Comparison of ENCODE assay signal across 8 mouse cellular contexts in genomic region chr3:146220776-146221486, GRCm38 (mm10). TPM values are rescaled to one million over a fixed set of nuclear protein-coding genes. Genes with fewer than 3 reads are reported as not detected.
A peak's percentile ranks its signal among the peaks of the same experiment; 100 is the strongest.
DNase-seq lines count a peak whose midpoint lies in the region; ATAC-seq and TF ChIP-seq lines count a peak whose summit lies in the region.

Gene Lpar3 (plus strand): TSS chr3:146220963.

- no peaks in the 10 kb centered on the region for H3K36me3 ChIP-seq in forebrain, embryonic 10.5 days (replicated peaks)
- no peaks in the 10 kb centered on the region for H3K36me3 ChIP-seq in heart, embryonic 15.5 days
- no peaks in the 10 kb centered on the region for H3K36me3 ChIP-seq in kidney, postnatal 0 days (ENCODE audit: insufficient read depth, low read length)

- peak; percentile 64 for TF ChIP-seq CTCF in kidney, postnatal 0 days (IDR thresholded peaks at IDR 0.05; ENCODE audit: low read depth)
- TF ChIP-seq CTCF in lung, adult 2 months (IDR thresholded peaks at IDR 0.05; ENCODE audit: insufficient read depth, low read length) = peak; percentile 17; the same call in 1 of the 2 replicates

- peaks cover 67% of the 10 kb centered on the region for H3K27me3 ChIP-seq in forebrain, embryonic 10.5 days (ENCODE audit: poor library complexity, severe bottlenecking)
- H3K27me3 ChIP-seq in heart, embryonic 15.5 days = no peaks in the 10 kb centered on the region
- H3K27me3 ChIP-seq in kidney, postnatal 0 days (ENCODE audit: insufficient read depth, low read length) = peaks cover 10% of the 10 kb centered on the region

- peak; percentile 82 for ATAC-seq in heart, embryonic 15.5 days (replicated peaks; ENCODE audit: insufficient number of reproducible peaks, insufficient read depth, low FRiP score, low read depth)
- ATAC-seq in kidney, postnatal 0 days (replicated peaks; ENCODE audit: low FRiP score, low read depth) = peak; percentile 92

- H3K4me3 ChIP-seq in forebrain, embryonic 10.5 days = peak within 1 kb of the TSS; percentile 66
- H3K4me3 ChIP-seq in heart, embryonic 15.5 days = peak within 1 kb of the TSS; percentile 66
- peak within 1 kb of the TSS; percentile 52 for H3K4me3 ChIP-seq in kidney, postnatal 0 days (replicated peaks; ENCODE audit: low read depth, low read length)
- H3K4me3 ChIP-seq in lung, adult 2 months (replicated peaks; ENCODE audit: extremely low read depth, low read depth, low read length) = peak within 1 kb of the TSS; percentile 9

- H3K9me3 ChIP-seq in forebrain, embryonic 10.5 days = no peaks in the 10 kb centered on the region
- H3K9me3 ChIP-seq in heart, embryonic 15.5 days (replicated peaks) = no peaks in the 10 kb centered on the region
- no peaks in the 10 kb centered on the region for H3K9me3 ChIP-seq in kidney, postnatal 0 days (replicated peaks; ENCODE audit: low read length)

- H3K9ac ChIP-seq in heart, embryonic 15.5 days = peak within 1 kb of the TSS; percentile 70
- peak within 1 kb of the TSS; percentile 41; the same call in 1 of the 2 replicates for H3K9ac ChIP-seq in kidney, postnatal 0 days (ENCODE audit: low read depth, low read length)

- peak within 1 kb of the TSS; percentile 75 for H3K27ac ChIP-seq in forebrain, embryonic 10.5 days
- H3K27ac ChIP-seq in heart, embryonic 15.5 days = peak within 1 kb of the TSS; percentile 79
- no peak within 1 kb of the TSS for H3K27ac ChIP-seq in kidney, postnatal 0 days

- TF ChIP-seq POLR2A in lung, adult 2 months (IDR thresholded peaks at IDR 0.05; ENCODE audit: borderline replicate concordance, extremely low read depth, low read depth, low read length) = peak; percentile 53; the same call in 1 of the 2 replicates

- peaks cover 17% of the 10 kb centered on the region for H3K4me1 ChIP-seq in forebrain, embryonic 10.5 days
- peaks cover 28% of the 10 kb centered on the region for H3K4me1 ChIP-seq in heart, embryonic 15.5 days (replicated peaks)
- H3K4me1 ChIP-seq in kidney, postnatal 0 days (replicated peaks; ENCODE audit: insufficient read depth, low read length) = 0 out of 2 replicates have a peak, but pooled peaks cover 6% of the 10 kb centered on the region
- no peaks in the 10 kb centered on the region for H3K4me1 ChIP-seq in lung, adult 2 months (ENCODE audit: control insufficient read depth, insufficient read depth, low read length)

- WGBS in forebrain, embryonic 10.5 days = under 1% methylated on average over 73 of the region's 73 CpGs
- WGBS in heart, embryonic 15.5 days = under 1% methylated on average over 73 of the region's 73 CpGs
- under 1% methylated on average over 65 of the region's 73 CpGs for WGBS in kidney, postnatal 0 days
- WGBS in lung, adult 2 months = 1% methylated on average over 72 of the region's 73 CpGs

- peak; percentile 16 for DNase-seq in layer of hippocampus, adult 11-12 months (ENCODE audit: low spot score)
- no peak for DNase-seq in layer of hippocampus, adult 8-10 months (ENCODE audit: low spot score in 2 of 2)
- DNase-seq in forebrain, embryonic 10.5 days (ENCODE audit: extremely low spot score, low spot score) = peak; percentile 73
- peak; percentile 67 for DNase-seq in kidney, postnatal 0 days (ENCODE audit: low spot score)
- peak; percentile 79 for DNase-seq in lung, adult 2 months
- peak; percentile 40 for DNase-seq in ovary, adult 18-20 months (ENCODE audit: low spot score)
- peak; percentile 30 for DNase-seq in thymus, postnatal 14 days

- peak within 1 kb of the TSS; percentile 69 for H3K4me2 ChIP-seq in heart, embryonic 15.5 days
- peak within 1 kb of the TSS; percentile 81 for H3K4me2 ChIP-seq in kidney, postnatal 0 days (ENCODE audit: low read length)

RNA-seq across cellular contexts. Expression of gene Lpar3, which starts in this region (rescaled TPM):
- total RNA-seq in layer of hippocampus, adult 8-10 months (2022) = under 1 TPM; 0.16 to 0.55 (median 0.42) TPM
- polyA plus RNA-seq in forebrain, embryonic 10.5 days (2016; fragmentation: Nextera tagmentation; extraction: Ambion mirVana) = 0.47 and 0.52 TPM in 2 replicates
- polyA plus RNA-seq in heart, embryonic 15.5 days (2015; fragmentation: Nextera tagmentation; extraction: Ambion mirVana) = 35.1 and 40.7 TPM in 2 replicates
- 2.6 and 3.7 TPM in 2 replicates for polyA plus RNA-seq in kidney, postnatal 0 days (2015; fragmentation: Nextera tagmentation; extraction: Ambion mirVana)
- 17.8 and 25.7 TPM in 2 replicates for polyA plus RNA-seq in lung, adult 2 months (2012; rRNA removed)

Comparison
In these comparisons a context has a peak if more than half of its experiments do, and no peak if none do; other contexts are left out.
1. DNase-seq: peak in layer of hippocampus, adult 11-12 months (single experiment), kidney, postnatal 0 days (single experiment), lung, adult 2 months (single experiment), ovary, adult 18-20 months (single experiment) and thymus, postnatal 14 days (single experiment); none in layer of hippocampus, adult 8-10 months (0 of 2).
2. Peak in DNase-seq, H3K4me3 ChIP-seq and H3K27ac ChIP-seq in forebrain, embryonic 10.5 days; RNA of the gene not detected or under 1 TPM.
3. H3K4me3 ChIP-seq: peak in every context shown above with its lines; median percentile 66 in forebrain, embryonic 10.5 days; 66 in heart, embryonic 15.5 days; 52 in kidney, postnatal 0 days; 9 in lung, adult 2 months.